Mouse (Mus musculus): ENCODE results near the gene Pcid2. TPM values are rescaled to one million over a fixed set of nuclear protein-coding genes. Genes with fewer than 3 reads are reported as not detected.

The Pcid2 gene
- polyA plus RNA-seq, 1 experiment from 2014 or later: 29.1 TPM

DNA sequence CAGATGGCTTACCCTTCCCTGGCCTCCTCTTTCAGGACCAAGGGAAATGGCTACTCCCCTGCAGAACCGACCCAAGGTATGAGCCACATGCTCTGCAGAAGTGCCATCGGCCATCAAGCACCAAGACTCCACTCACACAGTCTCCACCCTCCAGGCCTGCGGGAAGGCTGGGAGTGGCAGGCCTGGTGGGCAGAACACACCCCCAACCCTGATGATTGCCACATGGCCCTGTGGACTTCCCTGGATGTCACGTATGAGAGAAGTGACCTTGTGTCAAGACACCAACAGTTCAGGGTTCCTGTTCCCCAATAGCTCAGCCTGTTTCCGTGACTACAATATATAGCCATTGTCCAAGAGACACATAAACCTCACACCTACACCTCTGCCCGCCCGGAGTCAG lies 68.2 kb downstream of the Pcid2 start, which contains the start of gene F10:
Gene F10, plus strand, starts transcription at position 294 of the 400 bp plus-strand sequence.
- Histone ChIP-seq H3K4me3 (ENCODE audit: low read depth, low read length) (no peak within 1 kb of the TSS), H3K4me1 (ENCODE audit: control insufficient read depth, insufficient read depth, low read length) (peaks cover 19% of the 10 kb centered on the region), H3K9me3 (replicated peaks; ENCODE audit: control insufficient read depth, low read length) (no peaks in the 10 kb centered on the region), H3K27ac (ENCODE audit: low read depth, low read length) (peak within 1 kb of the TSS; percentile 3; the same call in 1 of the 2 replicates), H3K9ac (ENCODE audit: low read depth, low read length) (0 out of 2 replicates have a peak within 1 kb of the TSS, but pooled peaks have one; percentile 34), H3K27me3 (ENCODE audit: control insufficient read depth, insufficient read depth, low read length) (no peaks in the 10 kb centered on the region), H3K4me2 (peak within 1 kb of the TSS; percentile 14; the same call in 1 of the 2 replicates), H3K36me3 (ENCODE audit: control insufficient read depth, insufficient read depth, low read length) (no peaks in the 10 kb centered on the region)
- no peak for ATAC-seq (replicated peaks; ENCODE audit: insufficient number of reproducible peaks, low FRiP score, low TSS enrichment)
- 61% methylated on average over 7 of the region's 7 CpGs for WGBS (ENCODE audit: insufficient replicate concordance)

DNA sequence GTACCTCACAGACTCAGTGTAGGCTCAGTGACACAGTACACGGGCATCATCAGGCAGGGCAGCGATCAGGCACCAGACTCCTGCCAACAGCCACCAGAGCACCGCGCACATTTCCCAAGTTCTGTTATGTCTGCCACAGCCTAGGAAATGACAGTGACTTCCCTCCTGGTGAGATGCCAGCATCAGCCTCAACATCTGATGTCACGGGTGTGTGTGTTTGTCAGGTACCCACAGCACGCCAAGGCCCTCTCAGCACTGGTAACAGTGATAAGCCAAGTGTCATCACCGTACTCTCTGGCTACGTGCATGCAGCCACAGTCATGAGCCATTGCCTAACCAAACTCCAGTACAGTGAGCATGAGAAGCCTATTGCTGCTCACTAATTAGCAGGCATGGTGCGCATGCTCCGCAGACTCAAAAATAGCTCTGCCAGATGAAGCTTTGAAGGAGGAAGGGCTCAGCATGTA lies 68.9 kb downstream of the Pcid2 start:
- Histone ChIP-seq H3K9ac (ENCODE audit: low read depth, low read length) (0 out of 2 replicates have a peak overlapping the region, but pooled peaks have one; percentile 8), H3K27me3 (ENCODE audit: control insufficient read depth, insufficient read depth, low read length) (no peaks in the 10 kb centered on the region), H3K27ac (ENCODE audit: low read depth, low read length) (peak overlapping the region; percentile 3; the same call in 1 of the 2 replicates), H3K9me3 (replicated peaks; ENCODE audit: control insufficient read depth, low read length) (no peaks in the 10 kb centered on the region), H3K36me3 (ENCODE audit: control insufficient read depth, insufficient read depth, low read length) (no peaks in the 10 kb centered on the region), H3K4me3 (ENCODE audit: low read depth, low read length) (no peak overlapping the region), H3K4me2 (no peak overlapping the region), H3K4me1 (ENCODE audit: control insufficient read depth, insufficient read depth, low read length) (peaks cover 19% of the 10 kb centered on the region)
- no peak for ATAC-seq (replicated peaks; ENCODE audit: insufficient number of reproducible peaks, low FRiP score, low TSS enrichment)
- 77% methylated on average over 10 of the region's 10 CpGs for WGBS (ENCODE audit: insufficient replicate concordance)

DNA sequence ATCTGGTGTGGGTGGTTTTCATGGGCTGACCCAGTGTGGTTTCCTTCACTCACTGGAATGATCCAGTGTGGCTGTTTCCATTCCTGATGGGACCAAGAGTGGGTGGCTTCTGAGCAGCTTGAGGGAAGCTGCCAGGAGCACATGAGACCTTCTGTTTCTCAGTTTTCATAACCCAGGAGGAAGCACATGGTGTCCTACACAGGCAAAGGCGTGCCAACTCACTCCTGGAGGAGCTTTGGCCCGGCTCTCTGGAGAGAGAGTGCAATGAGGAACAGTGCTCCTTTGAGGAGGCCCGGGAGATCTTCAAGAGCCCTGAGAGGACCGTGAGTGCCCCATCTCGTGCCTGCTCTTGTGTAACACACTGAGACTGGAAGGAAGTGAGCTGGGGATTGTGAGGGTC lies 76.8 kb downstream of the Pcid2 start:
- no peaks in the 10 kb centered on the region for H3K9me3 ChIP-seq (replicated peaks; ENCODE audit: control insufficient read depth, low read length)
- no peak overlapping the region for H3K4me2 ChIP-seq
- ATAC-seq (replicated peaks; ENCODE audit: insufficient number of reproducible peaks, low FRiP score, low TSS enrichment): no peak
- no peaks in the 10 kb centered on the region for H3K27me3 ChIP-seq (ENCODE audit: control insufficient read depth, insufficient read depth, low read length)
- no peak overlapping the region for H3K27ac ChIP-seq (ENCODE audit: low read depth, low read length)
- 65% methylated on average over 5 of the region's 5 CpGs for WGBS (ENCODE audit: insufficient replicate concordance)
- no peak overlapping the region for H3K9ac ChIP-seq (ENCODE audit: low read depth, low read length)
- H3K36me3 ChIP-seq (ENCODE audit: control insufficient read depth, insufficient read depth, low read length): no peaks in the 10 kb centered on the region
- H3K4me3 ChIP-seq (ENCODE audit: low read depth, low read length): no peak overlapping the region
- no peaks in the 10 kb centered on the region for H3K4me1 ChIP-seq (ENCODE audit: control insufficient read depth, insufficient read depth, low read length)

DNA sequence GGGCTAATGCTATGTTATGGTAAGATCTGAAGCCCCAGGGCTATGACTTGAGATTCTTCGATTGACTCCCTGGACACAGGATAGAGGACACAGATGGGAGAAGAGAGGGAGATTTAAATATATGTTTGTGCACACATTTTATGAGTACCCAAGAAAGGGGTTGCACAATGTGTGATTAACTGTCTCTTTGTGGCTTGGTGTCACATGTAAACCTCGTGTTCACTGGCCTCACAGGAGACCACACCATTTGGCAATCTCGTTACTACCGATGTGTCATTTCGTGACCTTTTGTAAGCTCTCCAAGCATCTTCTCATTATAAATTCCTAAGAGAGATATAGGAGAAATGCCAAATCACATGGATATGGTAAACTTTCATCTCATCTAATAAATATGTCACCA lies 77.6 kb downstream of the Pcid2 start:
- Histone ChIP-seq H3K36me3 (ENCODE audit: control insufficient read depth, insufficient read depth, low read length) (no peaks in the 10 kb centered on the region), H3K4me3 (ENCODE audit: low read depth, low read length) (no peak overlapping the region), H3K27ac (ENCODE audit: low read depth, low read length) (no peak overlapping the region), H3K9ac (ENCODE audit: low read depth, low read length) (no peak overlapping the region), H3K4me1 (ENCODE audit: control insufficient read depth, insufficient read depth, low read length) (no peaks in the 10 kb centered on the region), H3K4me2 (no peak overlapping the region), H3K27me3 (ENCODE audit: control insufficient read depth, insufficient read depth, low read length) (no peaks in the 10 kb centered on the region), H3K9me3 (replicated peaks; ENCODE audit: control insufficient read depth, low read length) (no peaks in the 10 kb centered on the region)
- no peak for ATAC-seq (replicated peaks; ENCODE audit: insufficient number of reproducible peaks, low FRiP score, low TSS enrichment)
- 81% methylated on average over 5 of the region's 5 CpGs for WGBS (ENCODE audit: insufficient replicate concordance)

Small RNA genes within 50 kb of the gene (microRNA-seq; reads per million reads assigned to microRNA genes)
- not detected for gene Mir7065 (ENCODE audit: borderline number of aligned reads)

Other genes starting within 250 kb of the Pcid2 start
- 8.8 and 11.3 TPM in 2 replicates for gene Mcf2l, start 231.7 kb downstream of the Pcid2 start, polyA plus RNA-seq (2014; fragmentation: Nextera tagmentation; extraction: Ambion mirVana)
- not detected in 2 replicates for gene F7, start 79.4 kb downstream of the Pcid2 start, polyA plus RNA-seq (2014; fragmentation: Nextera tagmentation; extraction: Ambion mirVana)
- 2.3 TPM in 2 replicates for gene F10, start 68.2 kb downstream of the Pcid2 start, polyA plus RNA-seq (2014; fragmentation: Nextera tagmentation; extraction: Ambion mirVana)
- 0.50 and 0.56 TPM in 2 replicates for gene Proz, start 44.5 kb downstream of the Pcid2 start, polyA plus RNA-seq (2014; fragmentation: Nextera tagmentation; extraction: Ambion mirVana)
- 111 and 130 TPM in 2 replicates for gene Cul4a, start 162 bp upstream of the Pcid2 start, polyA plus RNA-seq (2014; fragmentation: Nextera tagmentation; extraction: Ambion mirVana)
- gene Lamp1, start 53.7 kb upstream of the Pcid2 start, polyA plus RNA-seq (2014; fragmentation: Nextera tagmentation; extraction: Ambion mirVana): 334 and 393 TPM in 2 replicates
- 28.2 and 30.6 TPM in 2 replicates for gene Grtp1, start 95.2 kb upstream of the Pcid2 start, polyA plus RNA-seq (2014; fragmentation: Nextera tagmentation; extraction: Ambion mirVana)
- gene Adprhl1, start 148.7 kb upstream of the Pcid2 start, polyA plus RNA-seq (2014; fragmentation: Nextera tagmentation; extraction: Ambion mirVana): 132 and 142 TPM in 2 replicates
- gene Dcun1d2, start 182.7 kb upstream of the Pcid2 start, polyA plus RNA-seq (2014; fragmentation: Nextera tagmentation; extraction: Ambion mirVana): 27.0 and 27.2 TPM in 2 replicates
- 34.4 and 39.3 TPM in 2 replicates for gene Tmco3, start 182.7 kb upstream of the Pcid2 start, polyA plus RNA-seq (2014; fragmentation: Nextera tagmentation; extraction: Ambion mirVana)
- gene Tfdp1, start 233.3 kb upstream of the Pcid2 start, polyA plus RNA-seq (2014; fragmentation: Nextera tagmentation; extraction: Ambion mirVana): 108 and 114 TPM in 2 replicates